Mouse (Mus musculus) layer of hippocampus, postnatal 36 days (tissue): ENCODE measurements around the gene Lcp2. TPM values are rescaled to one million over a fixed set of nuclear protein-coding genes. Genes with fewer than 3 reads are reported as not detected.
"Not testable (repeated sequence)": the region's sequence is repeated elsewhere in the genome, so short reads cannot be mapped to it uniquely, and the experiment has no call there.

ENCODE experiments used
- DNase-seq, 2 experiments: peaks; one replicate each; pipeline ENCODE4 v3.0.0; 2022
- total RNA-seq, 2 experiments: library from RNA; stranded (reverse); gene quantifications; 2 replicates each; pipeline ENCODE4 v1.2.3; 2021

Lcp2 gene
- total RNA-seq, 2 experiments from 2014 or later: 3.9 to 6.1 TPM

DNA sequence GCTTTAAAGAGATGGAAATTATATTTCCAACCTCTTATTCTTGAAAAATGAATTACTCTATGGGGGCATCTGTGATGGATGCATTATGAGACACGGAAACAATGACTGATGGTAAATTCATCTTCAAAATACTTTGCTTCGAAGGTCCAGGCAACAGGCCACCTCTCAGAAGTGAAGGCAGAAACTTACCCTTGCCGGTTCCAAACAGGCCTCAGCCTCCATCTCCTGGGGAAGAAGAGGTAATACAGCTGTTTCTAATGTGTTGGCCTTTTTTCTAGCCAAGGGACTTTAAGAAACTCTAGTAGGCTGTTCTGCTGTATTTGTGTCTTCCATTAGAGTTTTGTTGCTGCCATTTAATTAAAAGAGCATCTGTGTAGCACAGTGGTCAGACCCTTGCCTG is 40.3 kb downstream of the Lcp2 start:
- no peak for DNase-seq

GRCm38 (mm10) chr11:34098422-34098821 is 51.7 kb downstream of the Lcp2 start, which contains the start of gene 4930469K13Rik:
Gene 4930469K13Rik (minus strand): TSS chr11:34098554.
- no peak for DNase-seq

GRCm38 (mm10) chr11:34101827-34102226 is 55.1 kb downstream of the Lcp2 start:
- DNase-seq: no peak

DNA sequence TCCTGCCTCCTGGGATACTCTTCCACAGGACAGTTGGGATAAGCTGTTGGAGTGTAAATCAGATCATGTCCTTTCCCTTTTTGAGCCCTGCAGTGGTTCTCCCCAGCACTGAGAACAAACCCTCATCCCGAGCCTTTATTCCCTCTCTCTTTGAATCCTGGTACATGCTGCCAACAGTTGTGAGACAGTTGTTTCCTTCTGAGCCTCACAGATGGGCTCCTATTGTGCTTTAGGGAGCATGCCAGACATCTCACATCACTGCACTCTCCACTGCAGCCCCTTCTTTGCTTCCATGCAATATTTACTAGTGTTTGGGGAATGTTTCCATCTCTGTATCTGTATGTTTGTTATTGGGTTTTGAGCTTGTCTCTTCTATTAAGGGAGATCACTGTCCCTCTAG is 58.2 kb downstream of the Lcp2 start:
- DNase-seq: no peak

DNA sequence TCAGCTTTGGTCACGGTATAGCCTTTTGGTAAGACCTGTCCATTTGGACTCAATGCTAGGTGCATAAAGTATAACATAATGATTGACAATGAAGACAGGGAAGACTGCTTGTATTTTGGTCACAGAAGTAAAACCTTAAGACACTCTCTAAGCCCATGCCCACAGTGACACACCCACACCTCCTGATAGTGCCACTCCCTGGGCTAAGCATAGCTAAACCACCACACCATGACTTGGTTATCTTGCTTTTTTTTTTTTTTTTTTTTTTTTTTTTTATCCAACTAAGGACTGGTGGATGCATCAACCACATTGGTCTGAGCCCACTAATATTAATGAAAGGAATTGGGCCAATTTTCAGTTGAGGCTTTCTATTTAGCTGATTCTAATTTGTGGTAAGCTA is 62.5 kb downstream of the Lcp2 start:
- DNase-seq: no peak

DNA sequence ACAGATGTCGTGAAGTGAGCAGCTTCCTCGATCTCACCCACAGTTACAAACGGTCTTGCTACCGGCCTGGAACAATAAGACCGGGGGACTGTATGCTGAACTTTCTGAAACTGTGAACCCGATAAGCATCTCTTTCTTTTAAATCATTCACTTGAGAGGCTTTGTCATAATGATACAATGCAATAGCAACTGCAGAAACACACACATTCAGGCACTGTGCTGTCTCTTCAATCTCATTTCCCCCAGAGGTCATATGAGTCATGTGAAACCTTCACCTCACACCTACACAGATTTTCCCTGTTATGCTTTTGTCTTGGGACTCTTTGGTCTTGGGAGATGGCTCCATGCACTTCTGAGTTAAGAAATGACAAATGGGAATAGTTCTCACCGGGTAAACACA is 65.2 kb downstream of the Lcp2 start:
- DNase-seq: no peak

GRCm38 (mm10) chr11:34112781-34113380 is 66.2 kb downstream of the Lcp2 start:
- DNase-seq: peak; percentile 13 to 34

DNA sequence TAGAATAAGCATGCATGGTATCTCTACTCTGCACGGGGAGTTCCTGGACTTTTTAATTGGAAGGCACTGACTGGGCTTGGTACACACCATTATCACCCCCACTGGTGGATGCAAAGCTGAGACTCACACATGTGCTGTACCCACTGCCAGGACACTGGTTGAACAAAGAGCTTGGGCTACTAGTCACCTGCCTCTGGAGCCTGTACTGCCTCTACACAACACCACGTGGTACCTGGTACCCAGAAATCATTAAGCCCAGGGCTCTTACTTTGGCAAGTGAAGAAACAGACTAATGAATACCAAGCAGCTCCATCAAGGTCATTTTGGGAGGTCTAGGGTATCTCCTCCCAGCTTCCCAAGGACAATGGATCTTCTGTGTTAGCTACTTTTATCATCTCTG is 67.0 kb downstream of the Lcp2 start:
- no peak for DNase-seq

GRCm38 (mm10) chr11:34116572-34117135 is 69.9 kb downstream of the Lcp2 start:
- no peak for DNase-seq

DNA sequence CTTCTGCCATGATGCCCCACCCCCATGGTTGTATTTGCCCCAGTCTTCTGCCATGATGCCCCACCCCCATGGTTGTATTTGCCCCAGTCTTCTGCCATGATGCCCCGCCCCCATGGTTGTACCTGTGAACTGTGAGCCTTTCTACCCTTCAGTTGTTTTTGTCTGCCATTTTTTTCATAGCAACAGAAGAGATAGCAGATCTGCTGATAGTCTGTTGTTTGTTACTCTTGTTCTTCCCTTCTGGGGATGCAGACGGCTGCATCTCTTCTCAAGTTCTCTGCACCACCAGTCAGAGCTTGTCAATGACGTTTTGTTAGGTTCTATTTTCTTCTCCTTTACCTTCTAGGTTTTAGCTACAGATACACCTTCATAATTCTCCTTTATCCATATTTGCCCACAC is 70.9 kb downstream of the Lcp2 start:
- DNase-seq: no peak

DNA sequence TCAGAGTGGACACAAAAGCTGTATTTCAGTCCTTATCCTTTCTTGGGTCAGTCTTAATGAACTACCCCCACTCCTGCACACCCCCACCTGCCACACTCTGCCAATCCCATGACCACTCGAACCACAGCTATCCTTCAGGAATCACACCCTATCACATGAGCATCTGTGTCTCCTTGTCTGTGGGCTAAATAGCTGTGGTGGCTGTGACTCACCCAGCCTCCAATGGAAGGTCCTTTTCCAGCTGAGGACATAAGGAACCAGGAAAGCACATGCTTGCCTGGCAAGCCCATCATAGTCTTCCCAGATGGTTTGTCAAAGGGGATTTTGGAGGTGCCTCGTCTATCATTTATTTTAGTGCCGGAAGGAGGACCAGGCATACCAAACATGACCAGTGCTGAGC is 71.6 kb downstream of the Lcp2 start:
- no peak for DNase-seq

DNA sequence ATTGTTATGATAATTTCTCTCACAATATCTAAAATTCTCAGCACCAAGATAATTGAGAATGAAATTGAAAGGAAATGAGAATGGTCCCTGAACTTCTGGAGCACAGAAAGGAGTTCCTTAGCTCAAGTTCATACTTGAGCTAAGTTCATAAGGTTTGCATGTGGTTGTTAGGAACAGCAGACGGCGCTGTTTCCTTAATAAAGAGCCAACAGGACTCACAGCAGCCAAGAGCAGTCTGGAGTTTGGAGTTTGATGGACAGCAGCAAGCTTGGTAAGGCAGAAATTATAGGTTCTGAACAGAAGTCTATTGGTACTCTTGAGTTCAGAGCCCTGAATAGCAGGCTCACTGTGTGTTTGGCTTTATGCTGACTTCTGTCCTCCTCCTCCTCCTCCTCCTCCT is 76.4 kb downstream of the Lcp2 start:
- DNase-seq: no peak

- no peak for DNase-seq
These were observed 78.1 kb downstream of the Lcp2 start for GRCm38 (mm10) chr11:34124852-34125251.

DNA sequence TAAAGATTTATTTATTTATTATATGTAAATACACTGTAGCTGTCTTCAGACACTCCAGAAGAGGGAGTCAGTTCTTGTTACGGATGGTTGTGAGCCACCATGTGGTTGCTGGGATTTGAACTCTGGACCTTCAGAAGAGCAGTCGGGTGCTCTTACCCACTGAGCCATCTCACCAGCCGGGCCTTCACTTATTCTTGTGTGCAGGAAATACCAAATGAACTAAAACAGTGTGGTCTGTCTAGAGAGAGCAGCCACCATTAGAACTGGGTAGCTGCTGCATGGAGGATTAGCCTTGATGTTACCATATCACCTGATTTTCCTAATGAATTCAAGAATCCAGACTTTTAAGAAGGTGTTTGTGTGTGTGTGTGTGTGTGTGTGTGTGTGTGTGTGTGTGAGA is 79.0 kb downstream of the Lcp2 start:
- DNase-seq: not testable (repeated sequence)

- no peak for DNase-seq
These were observed 81.7 kb downstream of the Lcp2 start for GRCm38 (mm10) chr11:34128412-34128811.

DNA sequence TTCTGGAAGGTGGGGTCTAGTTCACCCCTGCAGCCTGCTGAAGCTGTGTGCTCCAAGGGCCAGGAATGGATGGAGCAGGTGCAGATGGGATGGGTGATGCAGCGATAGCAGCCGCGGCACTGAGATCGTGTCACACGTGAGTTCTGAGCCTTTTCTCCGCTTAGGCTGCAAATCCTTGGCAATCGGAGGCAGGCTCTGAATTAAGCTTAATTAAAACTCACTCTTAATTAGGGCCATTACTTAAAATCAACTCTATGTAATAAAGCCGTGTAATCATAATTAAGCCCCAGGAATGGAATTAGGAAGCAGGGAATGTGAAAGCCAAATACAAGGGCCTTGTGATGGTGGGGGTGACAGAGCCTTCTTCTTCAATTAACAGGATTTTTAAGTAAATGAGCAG is 92.6 kb downstream of the Lcp2 start:
- DNase-seq: no peak

Other genes starting within 250 kb of the Lcp2 start
- under 1 TPM; 0.20 TPM for gene Kcnmb1, start 83.9 kb upstream of the Lcp2 start, total RNA-seq
- 10 to 100 TPM; 20.6 to 21.0 TPM for gene Kcnip1, start 53.8 kb upstream of the Lcp2 start, total RNA-seq
- gene 4930469K13Rik, start 51.6 kb downstream of the Lcp2 start, total RNA-seq: not detected
- not detected for gene Foxi1, start 161.2 kb downstream of the Lcp2 start, total RNA-seq